Mouse (Mus musculus) cerebellum, postnatal 4 days (tissue): ENCODE measurements at regions not wholly inside any gene's neighbourhood (a gene's known extent, or its start where the extent isn't known, plus 50 kb on each side); places are given as distances from the start of the nearest gene placed in this dataset.

Source experiments
- DNase-seq, 2 experiments: peaks; one replicate each; pipeline ENCODE4 v3.0.0; 2022; ENCODE audit warnings: low spot score in 2 of 2, mixed read lengths in 1 of 2

- DNase-seq: no peak
Observed at GRCm38 (mm10) chr16:92972681-92973080, 146.7 kb upstream of the Runx1 start.

DNA sequence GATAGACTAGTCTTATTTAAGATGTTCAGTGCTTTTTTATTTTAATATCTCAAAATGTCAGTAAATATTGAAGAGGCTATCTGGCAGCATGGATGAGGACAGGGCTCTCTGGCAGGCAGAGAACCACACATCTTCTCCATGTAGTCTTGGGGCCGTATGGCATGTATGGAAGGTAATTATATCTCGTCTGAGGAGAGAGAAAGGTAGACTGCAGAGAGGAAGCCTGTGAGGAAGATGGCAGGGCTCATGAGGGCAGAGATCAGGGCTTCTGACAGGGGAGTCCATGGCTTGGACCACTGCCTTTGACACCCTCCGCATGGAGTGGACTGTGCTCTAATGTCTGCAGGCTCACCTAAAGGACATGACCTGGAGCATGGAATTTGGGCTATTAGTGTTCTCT, 146.0 kb upstream of the Runx1 start:
- no peak for DNase-seq

DNA sequence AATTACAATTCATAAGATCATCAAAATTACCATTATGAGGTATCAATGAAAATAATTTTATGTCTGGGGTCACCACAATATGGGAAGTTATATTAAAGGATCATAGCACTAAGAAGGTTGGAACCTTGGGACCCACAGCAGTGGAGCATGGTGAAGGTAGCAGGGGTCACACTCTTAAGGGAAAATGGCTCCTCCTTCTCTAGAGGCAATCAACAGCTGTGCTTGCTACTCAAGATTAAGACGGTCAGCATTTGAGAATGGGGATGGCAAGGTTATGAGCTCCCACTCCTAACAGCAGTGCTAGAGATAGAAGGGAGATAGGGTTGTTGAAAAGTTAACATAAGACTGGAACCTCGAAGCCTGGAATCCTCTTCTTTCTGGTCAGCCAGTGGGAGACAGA, 144.6 kb upstream of the Runx1 start:
- DNase-seq: no peak

DNA sequence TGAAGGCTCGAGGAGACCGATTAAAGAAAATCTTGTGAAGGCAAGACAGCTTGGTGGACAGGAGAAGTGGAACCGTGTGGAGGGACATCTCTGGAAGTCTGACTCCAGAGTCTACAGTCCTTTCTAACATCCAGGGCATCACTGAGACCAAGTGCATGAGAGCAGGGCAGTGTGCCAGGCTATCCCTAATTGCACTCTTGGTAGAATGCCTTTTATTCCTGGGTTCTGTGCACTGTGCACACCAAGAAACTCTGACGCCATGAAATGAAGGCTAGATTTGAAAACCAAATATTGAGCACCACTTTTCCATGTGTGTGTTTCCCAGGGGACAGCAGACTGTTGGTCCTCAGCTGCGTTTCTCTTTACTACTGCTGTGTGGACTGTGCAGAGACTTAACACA, 143.1 kb upstream of the Runx1 start:
- DNase-seq: no peak

DNA sequence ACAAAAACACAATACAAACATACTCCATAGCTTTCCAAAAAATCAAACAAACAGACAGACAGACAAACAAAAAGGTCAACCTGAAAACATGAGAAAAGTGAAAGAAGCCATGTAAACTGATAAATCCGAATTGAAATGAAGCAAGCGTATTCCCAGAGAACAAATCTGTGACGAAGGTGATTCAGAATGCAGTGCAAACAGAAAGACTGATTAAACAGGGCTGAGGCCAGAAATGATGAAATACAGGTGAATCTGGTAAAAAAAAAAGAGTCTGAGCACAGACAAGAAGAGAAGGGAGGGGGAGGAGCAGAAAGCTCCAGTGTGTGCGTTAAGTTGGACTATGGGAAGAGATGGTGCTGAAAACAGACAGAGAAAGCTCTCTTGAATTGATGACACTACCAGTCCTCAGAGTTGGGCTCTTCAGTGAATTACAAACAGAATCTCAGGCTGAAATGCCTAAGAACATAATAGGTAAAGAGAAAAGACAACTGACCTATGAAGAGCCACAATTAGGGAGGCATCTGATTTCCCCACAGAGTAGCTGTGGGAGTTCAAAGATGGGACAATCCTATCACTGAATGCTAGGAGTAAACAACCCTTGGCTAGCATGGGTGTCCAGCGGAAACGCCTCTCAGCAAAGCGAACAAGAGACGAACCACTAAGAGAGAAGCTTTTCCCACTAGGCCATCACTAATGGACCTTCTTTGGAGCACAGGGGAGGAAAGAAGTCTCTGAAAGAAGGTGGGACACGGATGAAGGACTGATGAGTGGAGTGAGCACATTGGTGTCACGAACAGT, 140.3 kb upstream of the Runx1 start:
- no peak for DNase-seq

- DNase-seq: no peak
Observed at GRCm38 (mm10) chr16:92965651-92966050, 139.7 kb upstream of the Runx1 start.

DNA sequence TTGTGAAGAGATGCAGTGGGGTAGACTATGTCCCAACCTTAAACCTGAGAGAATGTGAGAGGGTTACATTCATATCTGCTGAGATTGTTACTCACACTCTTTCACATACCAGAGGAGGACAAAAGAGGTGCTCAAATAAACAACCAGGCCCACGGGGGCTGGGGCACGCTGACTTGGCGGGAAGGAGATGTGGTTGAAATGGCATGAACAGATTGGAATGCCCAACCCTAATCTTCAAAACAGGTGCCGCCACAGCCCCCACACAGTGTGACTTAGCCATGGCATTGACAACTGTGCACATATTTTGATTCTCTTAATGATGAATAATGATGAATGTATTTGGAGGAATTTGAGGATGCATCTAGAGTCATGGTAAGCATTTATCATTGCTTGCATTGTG, 137.6 kb upstream of the Runx1 start:
- DNase-seq: no peak

DNA sequence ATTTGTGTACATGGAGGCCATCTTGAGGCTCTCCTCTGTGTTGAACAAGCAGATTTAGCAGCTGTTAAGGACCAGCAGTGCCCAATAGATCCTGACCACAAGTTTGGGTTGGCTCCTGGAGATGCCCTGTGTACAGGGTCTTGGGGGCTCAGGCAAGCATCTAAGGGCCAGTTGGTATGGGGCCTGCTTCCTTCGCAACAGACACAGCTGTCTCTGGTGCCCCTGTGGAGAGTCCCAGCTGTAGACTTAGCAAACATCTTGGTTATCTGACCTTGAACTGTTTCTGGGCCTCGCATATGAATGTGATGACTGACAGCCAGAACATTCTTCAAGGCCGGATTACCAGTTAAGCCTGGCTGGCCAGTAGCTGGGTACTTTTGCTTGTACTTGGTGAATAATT, 135.4 kb upstream of the Runx1 start:
- no peak for DNase-seq

GRCm38 (mm10) chr16:92960740-92961139, 134.8 kb upstream of the Runx1 start:
- no peak for DNase-seq

DNA sequence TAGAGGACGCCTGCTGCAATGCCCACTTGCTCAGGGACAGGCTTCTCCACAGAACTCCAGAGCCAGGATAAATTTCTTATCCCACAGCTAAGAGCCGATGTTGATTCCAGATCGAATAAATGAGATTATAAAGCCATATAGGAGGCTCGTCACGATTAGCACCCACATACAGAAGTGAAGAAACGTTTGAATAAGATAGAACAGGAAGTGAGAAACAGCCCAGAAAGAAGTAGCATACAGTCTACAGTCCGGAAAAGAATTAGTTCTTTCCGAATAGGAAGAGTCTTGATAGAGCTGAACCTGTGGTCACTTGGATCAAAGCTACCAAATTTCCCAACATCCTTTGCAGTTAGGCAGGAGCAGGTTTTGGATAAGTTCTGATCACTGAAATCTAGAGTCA, 133.0 kb upstream of the Runx1 start:
- DNase-seq: no peak

DNA sequence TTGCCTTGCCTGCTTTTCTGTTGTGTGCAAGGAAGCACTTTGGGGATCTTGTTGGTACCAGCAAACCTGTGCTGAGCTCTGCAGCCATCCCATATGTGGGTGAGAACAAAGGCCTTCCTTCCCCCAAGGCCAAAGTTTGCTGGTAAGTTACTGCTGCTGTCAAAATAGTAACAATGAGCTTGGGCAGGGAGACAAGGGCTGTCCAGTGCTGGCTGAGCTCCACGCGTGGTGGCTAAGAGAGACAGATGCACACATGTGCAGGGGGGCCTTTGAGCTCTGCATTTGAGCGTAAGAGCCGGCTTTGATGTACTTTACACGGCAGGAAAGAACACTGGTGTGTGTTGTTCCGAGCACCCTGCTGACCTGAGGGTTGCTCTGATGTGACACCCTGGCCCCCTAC, 132.2 kb upstream of the Runx1 start:
- no peak for DNase-seq

DNA sequence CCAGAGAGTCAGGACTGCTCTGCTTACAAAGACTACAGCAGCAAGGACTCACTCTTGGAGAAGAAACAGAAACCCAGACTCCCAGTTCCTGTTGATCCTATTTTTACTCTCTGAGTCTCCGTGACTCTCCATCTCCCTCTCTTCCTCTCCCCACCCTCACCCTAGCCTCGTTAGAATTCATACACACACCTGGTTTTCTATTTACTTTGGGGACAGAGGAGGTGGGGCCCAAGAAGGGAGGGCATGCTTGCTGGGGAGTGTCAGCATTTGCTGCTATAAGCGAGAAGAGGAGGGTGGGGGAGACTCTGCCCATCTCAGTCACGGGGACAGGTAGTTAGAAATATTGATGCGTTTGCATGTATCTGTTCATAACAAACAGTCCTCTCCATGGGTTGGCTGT, 129.6 kb upstream of the Runx1 start:
- no peak for DNase-seq

- DNase-seq: no peak
Observed at GRCm38 (mm10) chr16:92955087-92955486, 129.1 kb upstream of the Runx1 start.

DNA sequence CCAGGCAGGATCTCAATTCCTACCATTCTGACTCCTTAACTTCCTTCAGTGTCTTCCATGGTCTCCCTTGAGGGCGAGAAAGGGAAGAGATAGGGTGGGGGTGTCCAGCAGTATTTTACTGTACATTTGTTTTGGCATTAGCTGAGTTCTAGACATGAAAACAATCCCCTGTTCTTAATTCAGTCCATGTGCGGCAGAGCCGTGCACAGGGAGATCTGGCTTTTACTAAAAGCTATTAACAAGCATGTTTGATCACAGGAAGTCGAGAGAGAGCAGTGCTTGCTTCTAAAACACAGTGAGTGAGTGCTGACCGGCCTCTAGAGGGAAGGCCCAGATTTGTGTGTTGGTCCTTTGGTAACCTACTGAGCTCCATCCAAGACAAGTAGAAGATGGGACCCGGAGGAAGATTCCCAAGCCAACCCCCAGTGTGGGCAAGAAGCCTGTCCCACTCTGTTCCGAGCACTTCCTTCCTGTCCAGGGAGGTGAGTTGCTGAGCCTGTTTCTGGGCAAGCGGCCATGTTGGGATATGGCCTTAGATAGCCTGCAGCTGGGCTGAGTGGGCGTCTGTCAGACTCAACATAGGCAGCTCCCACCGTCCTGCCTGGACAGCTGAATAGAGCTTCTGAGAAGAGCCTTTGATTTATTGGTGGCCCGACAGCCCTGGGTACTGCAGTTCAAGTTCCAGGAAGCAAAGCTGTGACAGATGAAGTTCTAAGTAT, 128.1 kb upstream of the Runx1 start:
- peak in 1 of 2 experiments; percentile 13 for DNase-seq

- DNase-seq: no peak
Observed at GRCm38 (mm10) chr16:92952336-92953097, 126.6 kb upstream of the Runx1 start.

DNA sequence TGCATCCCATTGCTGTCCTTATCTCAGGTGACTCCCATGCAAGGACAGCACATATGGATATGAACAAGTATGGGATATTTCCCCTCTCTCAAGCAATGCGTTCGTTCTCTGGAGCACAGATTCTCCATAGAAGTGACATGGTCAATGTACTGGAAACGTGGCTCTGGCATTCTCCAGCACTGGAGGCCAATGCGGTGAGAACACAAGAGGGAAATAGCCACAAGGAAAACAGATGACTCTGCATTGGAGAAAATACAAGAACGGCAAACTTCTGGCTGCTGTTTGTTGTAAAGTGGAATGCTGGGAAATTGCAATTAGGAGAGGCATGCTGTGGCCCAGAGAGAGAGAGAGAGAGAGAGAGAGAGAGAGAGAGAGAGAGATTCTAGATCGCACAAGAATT, 125.6 kb upstream of the Runx1 start:
- DNase-seq: no peak

DNA sequence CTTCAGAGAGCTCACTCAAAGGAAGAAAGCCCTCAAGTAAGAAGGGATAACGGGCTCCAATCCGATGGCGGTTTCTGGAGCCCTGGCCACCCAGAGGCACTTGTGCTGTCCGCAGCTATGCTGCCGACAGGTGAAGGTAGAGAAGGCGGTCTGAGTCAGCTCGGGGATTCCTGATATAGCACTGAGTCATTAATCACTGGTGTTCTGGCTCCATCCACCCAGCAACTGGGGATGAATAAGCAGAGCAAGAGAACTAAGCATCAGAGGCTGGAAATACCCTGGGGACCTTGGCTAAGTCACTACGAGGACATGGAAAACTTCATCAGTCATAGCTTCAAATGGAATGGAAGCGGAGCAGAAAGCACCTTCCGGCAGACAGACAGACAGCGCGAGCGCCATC, 122.5 kb upstream of the Runx1 start:
- no peak for DNase-seq

DNA sequence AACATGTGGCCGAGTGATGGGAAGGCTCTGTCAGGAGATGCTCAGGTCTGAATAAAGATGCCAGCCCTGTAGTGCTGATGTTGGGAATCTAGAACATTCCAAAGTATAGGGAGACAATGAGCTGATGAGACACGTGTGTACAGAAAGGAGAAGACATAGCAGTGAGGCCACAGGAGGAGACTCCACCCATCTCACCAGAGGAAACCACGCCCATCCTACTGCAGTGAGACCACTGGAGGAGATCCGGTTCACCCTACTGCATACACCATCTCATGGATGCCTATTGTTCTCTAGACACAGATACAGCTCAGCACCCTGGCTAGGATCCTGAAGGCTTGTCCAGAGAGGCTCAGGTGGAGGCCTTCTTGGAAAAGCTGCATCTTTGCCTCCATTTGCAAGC, 120.6 kb upstream of the Runx1 start:
- no peak for DNase-seq

DNA sequence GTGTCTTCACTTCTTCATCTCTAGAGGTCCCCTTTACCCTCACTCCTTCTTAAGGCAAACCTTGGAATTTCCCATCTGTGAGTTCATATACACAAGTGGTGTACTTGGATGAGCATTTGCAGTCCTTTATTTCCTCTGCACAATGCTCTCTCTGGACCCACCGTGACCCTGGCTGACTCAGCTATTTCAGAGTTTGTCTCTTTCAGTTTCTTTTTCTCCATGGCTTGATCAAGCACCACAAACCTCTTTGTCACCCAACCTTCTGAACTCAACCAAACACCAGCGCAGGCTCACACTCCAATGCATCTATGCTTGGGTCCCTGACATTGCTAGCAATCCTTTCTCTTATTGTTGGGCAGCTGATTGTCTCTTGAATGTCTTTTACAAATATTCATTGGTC, 118.0 kb upstream of the Runx1 start:
- no peak for DNase-seq

- DNase-seq: no peak
Observed at GRCm38 (mm10) chr16:92939618-92940017, 113.7 kb upstream of the Runx1 start.

GRCm38 (mm10) chr16:92935848-92936535, 110.0 kb upstream of the Runx1 start:
- DNase-seq: no peak

DNA sequence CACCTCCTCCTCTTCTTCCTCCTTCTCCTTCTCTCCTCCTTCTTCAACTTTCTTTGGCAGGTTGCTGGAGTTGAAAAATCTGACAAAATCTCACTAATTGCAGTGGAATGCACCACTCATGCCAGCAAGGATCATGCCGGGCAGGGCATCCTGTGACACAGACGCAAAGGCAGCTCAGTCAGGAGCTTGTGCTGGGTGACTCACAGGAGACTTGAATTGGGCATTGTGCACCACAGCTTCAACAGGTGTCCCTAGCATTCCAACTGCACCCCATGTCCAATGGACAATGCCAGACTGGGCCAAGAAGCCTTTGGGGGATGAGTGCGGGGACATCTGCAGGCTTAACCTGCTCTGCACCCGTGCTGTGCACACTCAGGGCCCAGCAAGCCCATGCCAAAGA, 104.2 kb upstream of the Runx1 start:
- DNase-seq: no peak
